Mouse (Mus musculus): ENCODE measurements around the gene Cltb. TPM values are rescaled to one million over a fixed set of nuclear protein-coding genes. Genes with fewer than 3 reads are reported as not detected.
A peak's percentile ranks its signal among the peaks of the same experiment; 100 is the strongest.

Cltb gene
- polyA plus RNA-seq, 1 experiment = 109 TPM

DNA sequence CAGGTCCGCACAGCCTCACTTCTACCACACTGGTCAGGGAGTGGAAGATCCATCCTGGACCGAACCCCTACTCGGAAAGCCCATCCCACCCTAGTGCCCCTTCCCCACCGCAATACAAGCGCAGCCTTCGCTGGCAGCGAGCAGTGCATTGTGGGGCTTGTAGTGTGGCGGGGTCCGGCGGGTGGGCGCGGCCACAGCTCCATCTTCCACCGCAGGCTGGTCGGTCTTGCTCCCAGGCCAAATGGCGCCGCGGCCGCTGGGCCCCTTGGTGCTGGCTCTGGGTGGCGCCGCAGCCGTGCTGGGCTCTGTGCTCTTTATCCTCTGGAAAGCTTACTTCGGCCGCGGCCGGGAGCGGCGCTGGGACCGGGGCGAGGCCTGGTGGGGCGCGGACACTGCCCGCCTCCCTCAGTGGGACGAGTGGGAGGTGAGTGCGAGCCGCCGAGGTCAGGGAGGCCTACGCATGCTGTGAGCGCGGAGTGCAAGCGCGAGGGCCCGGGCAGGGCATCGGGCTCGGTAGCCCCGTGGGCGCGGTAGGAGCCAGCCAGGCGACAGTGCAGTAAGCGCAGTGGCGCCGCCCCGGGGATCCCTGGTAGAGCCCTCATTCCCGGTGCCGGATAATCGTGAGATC is 36.2 kb downstream of the Cltb start, which contains the start of gene Arl10:
Arl10 (plus strand) TSS at position 162 of the 628 bp plus-strand sequence.
- TF ChIP-seq CTCF (IDR thresholded peaks at IDR 0.05; ENCODE audit: borderline replicate concordance, extremely low read depth, insufficient read depth, insufficient read length) (no peak), POLR2A (IDR thresholded peaks at IDR 0.05; ENCODE audit: borderline replicate concordance, extremely low read depth, insufficient read depth, insufficient read length, poor library complexity, severe bottlenecking) (peak; percentile 48; the same call in 1 of the 2 replicates)
- peak; percentile 90 for DNase-seq (ENCODE audit: low read depth)

DNA sequence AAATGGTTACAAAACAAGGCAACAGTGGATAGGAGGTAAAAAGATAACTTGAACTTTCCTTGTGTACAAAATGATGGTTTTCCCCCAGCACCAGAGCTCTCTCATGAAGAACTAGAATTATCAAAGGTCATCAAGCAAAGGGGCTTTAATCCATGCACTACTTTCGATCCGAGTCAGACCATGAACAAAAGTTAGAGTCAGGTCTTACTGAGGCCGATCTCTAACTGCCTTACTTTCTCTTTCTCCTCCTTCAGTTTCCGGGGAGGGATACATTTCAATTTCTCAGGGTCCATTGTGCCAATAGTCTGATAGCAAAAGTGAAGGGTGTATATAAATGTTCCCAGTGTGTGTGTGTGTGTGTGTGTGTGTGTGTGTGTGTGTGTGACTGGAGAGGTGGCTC is 38.5 kb downstream of the Cltb start:
- no peak for DNase-seq (ENCODE audit: low read depth)
- TF ChIP-seq CTCF (IDR thresholded peaks at IDR 0.05; ENCODE audit: borderline replicate concordance, extremely low read depth, insufficient read depth, insufficient read length) (no peak), POLR2A (IDR thresholded peaks at IDR 0.05; ENCODE audit: borderline replicate concordance, extremely low read depth, insufficient read depth, insufficient read length, poor library complexity, severe bottlenecking) (no peak)

DNA sequence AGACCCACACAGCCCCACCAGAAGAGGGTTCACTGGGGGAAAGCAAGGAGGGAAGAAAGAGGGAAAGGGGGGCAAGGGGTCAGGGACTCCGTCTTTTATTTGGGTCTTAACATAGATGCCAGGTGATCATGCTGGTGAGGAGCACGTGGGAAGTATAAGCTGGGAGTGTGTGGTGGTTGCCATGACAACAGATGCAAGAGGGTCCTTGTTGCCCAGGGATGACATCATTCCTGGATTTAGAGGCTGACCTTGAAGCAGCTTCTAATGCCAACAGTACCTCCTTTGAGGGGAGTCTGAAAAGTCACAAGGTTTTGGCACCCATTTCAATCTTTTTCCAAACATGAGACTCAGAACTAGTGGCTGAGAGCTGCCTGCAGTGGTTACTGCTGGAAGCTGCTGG is 39.5 kb downstream of the Cltb start:
- no peak for TF ChIP-seq POLR2A (IDR thresholded peaks at IDR 0.05; ENCODE audit: borderline replicate concordance, extremely low read depth, insufficient read depth, insufficient read length, poor library complexity, severe bottlenecking)

DNA sequence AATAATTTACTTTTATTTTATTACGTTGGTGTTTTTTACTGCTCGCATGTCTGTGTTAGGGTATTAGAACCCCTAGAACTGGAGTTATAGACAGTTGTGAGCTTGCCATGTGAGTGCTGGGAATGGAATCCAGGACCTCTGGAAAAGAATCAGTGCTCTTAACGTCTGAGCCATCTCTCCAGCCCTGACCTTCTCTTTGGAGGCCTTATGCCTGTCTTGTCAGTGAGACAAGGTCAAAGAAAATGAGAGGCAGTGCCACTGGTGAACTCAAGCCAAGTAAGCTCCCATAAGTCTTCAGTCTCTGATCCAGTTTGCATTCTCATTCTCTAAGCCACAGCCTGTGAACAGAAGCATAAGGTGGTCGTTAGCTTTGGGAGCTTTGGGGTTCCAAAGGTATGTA is 40.4 kb downstream of the Cltb start:
- TF ChIP-seq CTCF (IDR thresholded peaks at IDR 0.05; ENCODE audit: borderline replicate concordance, extremely low read depth, insufficient read depth, insufficient read length) (no peak), POLR2A (IDR thresholded peaks at IDR 0.05; ENCODE audit: borderline replicate concordance, extremely low read depth, insufficient read depth, insufficient read length, poor library complexity, severe bottlenecking) (no peak)

More for the DNA sequence above, 39.5 kb downstream of the Cltb start:
- DNase-seq (ENCODE audit: low read depth) = peak; percentile 72

DNA sequence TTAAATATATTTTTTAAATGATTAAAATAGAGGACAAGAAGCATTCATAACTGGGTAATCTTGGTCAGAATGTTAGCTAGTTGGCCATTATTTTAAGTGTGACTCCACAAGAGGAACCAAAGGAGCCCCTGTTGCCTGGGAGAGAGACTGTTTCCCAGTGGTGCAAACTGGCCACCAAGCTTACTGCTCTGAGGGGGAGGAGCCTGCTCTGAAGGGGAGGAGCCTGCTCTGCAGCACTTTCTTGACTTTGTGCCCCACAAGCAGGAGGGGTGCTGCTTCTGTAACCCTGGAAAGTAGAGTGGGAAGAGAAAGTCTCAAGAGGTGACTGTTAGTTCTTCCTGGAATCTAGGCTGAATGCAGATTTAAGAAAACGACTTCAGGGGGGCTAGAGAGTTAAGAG is 41.9 kb downstream of the Cltb start:
- DNase-seq (ENCODE audit: low read depth) = no peak
- TF ChIP-seq POLR2A (IDR thresholded peaks at IDR 0.05; ENCODE audit: borderline replicate concordance, extremely low read depth, insufficient read depth, insufficient read length, poor library complexity, severe bottlenecking) = no peak
- no peak for TF ChIP-seq CTCF (IDR thresholded peaks at IDR 0.05; ENCODE audit: borderline replicate concordance, extremely low read depth, insufficient read depth, insufficient read length)

More for the DNA sequence above, 40.4 kb downstream of the Cltb start:
- DNase-seq (ENCODE audit: low read depth) = no peak

DNA sequence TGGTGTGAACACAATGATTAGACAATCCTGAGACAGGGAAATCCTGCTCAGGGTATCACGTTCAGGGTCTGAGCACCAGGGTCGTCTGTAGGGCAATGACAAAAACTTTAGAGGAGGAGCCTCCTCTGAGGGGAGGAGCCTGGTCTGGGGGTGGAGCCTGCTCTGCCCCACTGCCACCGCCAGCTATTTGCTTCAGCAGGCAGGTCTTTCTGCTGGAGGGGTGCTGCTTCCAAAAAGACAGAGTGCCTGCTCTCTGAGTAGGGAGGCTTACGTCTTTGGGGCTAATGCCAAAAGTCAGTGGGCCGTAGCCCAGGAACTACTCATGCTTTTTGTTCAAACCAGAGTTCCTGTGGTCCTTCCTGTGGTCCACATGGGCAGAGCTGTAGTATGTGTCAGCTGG is 42.8 kb downstream of the Cltb start:
- no peak for TF ChIP-seq CTCF (IDR thresholded peaks at IDR 0.05; ENCODE audit: borderline replicate concordance, extremely low read depth, insufficient read depth, insufficient read length)
- no peak for TF ChIP-seq POLR2A (IDR thresholded peaks at IDR 0.05; ENCODE audit: borderline replicate concordance, extremely low read depth, insufficient read depth, insufficient read length, poor library complexity, severe bottlenecking)
- DNase-seq (ENCODE audit: low read depth) = no peak

DNA sequence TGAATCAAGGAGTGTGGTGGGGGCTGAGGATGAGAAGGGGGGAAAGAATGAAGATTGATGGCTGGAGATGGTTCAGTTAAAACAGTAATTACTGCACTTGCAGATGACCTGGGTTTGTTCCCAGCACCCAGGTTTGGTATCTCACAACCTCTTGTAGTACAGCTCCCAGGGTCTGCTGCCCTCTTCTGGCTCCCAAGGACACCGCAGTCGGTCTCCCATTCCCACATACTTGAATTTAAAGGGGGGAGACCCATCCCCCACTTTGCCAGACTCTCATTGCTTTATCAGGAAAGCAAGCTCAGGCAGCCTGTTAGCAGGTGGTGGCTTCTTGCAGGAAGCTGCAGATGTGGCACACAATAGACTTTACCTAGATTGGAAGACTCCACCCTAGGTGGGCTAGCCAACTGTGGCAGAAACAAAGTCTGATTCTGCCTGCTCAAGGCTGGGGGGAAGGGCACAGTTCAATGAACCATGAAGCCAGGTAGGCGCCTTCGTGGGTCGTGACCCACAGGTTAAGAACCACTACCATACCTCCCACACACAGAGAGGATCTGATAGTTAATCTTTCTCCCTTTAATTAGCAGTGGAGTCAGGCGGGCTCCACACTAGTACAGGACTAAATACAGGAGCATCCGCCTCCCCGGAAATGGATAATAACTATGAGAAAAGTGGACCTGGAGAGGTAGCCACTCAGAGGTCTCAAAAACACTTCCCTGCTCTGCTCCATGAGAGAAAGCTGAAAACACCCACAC is 45.4 kb downstream of the Cltb start:
- peak; percentile 68 for DNase-seq (ENCODE audit: low read depth)
- peak; percentile 56 for TF ChIP-seq CTCF (IDR thresholded peaks at IDR 0.05; ENCODE audit: borderline replicate concordance, extremely low read depth, insufficient read depth, insufficient read length)
- no peak for TF ChIP-seq POLR2A (IDR thresholded peaks at IDR 0.05; ENCODE audit: borderline replicate concordance, extremely low read depth, insufficient read depth, insufficient read length, poor library complexity, severe bottlenecking)

DNA sequence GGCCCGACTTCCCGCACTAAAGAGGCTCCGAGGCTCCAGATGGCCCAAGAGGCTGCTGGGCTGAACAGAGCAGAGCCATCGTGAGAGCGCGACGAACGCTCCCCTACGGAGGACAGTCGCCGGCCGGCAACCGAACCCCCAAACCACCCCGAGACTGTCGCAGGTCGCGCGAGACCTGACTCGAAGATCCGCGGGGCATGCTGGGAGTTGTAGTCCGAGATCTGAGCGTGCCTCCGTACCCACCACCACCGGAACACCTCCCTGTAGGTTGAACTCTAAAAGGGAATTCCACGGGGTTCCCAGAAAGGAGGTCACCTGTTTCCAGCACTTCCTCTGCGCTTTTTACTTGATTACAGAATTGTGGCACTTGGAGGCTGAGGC is 46.0 kb downstream of the Cltb start, which contains the start of gene 4833439L19Rik:
4833439L19Rik (minus strand) TSS at position 235 of the 381 bp plus-strand sequence.
- DNase-seq (ENCODE audit: low read depth) = peak; percentile 98
- peak; percentile 81; the same call in 1 of the 2 replicates for TF ChIP-seq POLR2A (IDR thresholded peaks at IDR 0.05; ENCODE audit: borderline replicate concordance, extremely low read depth, insufficient read depth, insufficient read length, poor library complexity, severe bottlenecking)
- TF ChIP-seq CTCF (IDR thresholded peaks at IDR 0.05; ENCODE audit: borderline replicate concordance, extremely low read depth, insufficient read depth, insufficient read length) = no peak

GRCm38 (mm10) chr13:54564232-54565200 is 46.6 kb downstream of the Cltb start:
- DNase-seq (ENCODE audit: low read depth) = peak; percentile 57
- TF ChIP-seq POLR2A (IDR thresholded peaks at IDR 0.05; ENCODE audit: borderline replicate concordance, extremely low read depth, insufficient read depth, insufficient read length, poor library complexity, severe bottlenecking) (no peak), CTCF (IDR thresholded peaks at IDR 0.05; ENCODE audit: borderline replicate concordance, extremely low read depth, insufficient read depth, insufficient read length) (no peak)

GRCm38 (mm10) chr13:54562562-54562961 is 48.6 kb downstream of the Cltb start:
- TF ChIP-seq POLR2A (IDR thresholded peaks at IDR 0.05; ENCODE audit: borderline replicate concordance, extremely low read depth, insufficient read depth, insufficient read length, poor library complexity, severe bottlenecking) = no peak
- TF ChIP-seq CTCF (IDR thresholded peaks at IDR 0.05; ENCODE audit: borderline replicate concordance, extremely low read depth, insufficient read depth, insufficient read length) = no peak

DNA sequence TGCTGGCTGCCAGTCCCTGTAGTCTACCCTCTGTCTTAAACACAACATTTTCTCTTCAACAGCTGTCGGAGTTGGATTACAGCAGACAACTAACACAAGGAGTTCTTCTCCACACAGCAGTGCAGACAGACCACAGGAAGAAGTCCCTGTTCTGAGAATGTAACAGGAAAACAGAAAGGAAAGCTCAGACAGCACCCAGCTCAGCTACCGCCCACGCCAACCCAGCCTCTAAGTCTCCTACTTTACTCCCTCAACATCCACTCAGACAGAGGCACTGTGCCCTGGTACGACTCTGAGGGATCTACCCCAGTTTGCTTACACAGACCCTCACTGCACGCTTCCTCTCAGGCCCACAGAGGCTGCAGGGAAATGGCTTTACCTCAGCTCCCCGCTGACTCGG is 50.5 kb downstream of the Cltb start:
- no peak for TF ChIP-seq POLR2A (IDR thresholded peaks at IDR 0.05; ENCODE audit: borderline replicate concordance, extremely low read depth, insufficient read depth, insufficient read length, poor library complexity, severe bottlenecking)
- no peak for TF ChIP-seq CTCF (IDR thresholded peaks at IDR 0.05; ENCODE audit: borderline replicate concordance, extremely low read depth, insufficient read depth, insufficient read length)
- no peak for DNase-seq (ENCODE audit: low read depth)

More at GRCm38 (mm10) chr13:54562562-54562961, 48.6 kb downstream of the Cltb start:
- no peak for DNase-seq (ENCODE audit: low read depth)

All from brain, embryonic 14.5 days (tissue).